Mouse (Mus musculus): ENCODE measurements around the gene Lpar5.

Lpar5 gene

DNA sequence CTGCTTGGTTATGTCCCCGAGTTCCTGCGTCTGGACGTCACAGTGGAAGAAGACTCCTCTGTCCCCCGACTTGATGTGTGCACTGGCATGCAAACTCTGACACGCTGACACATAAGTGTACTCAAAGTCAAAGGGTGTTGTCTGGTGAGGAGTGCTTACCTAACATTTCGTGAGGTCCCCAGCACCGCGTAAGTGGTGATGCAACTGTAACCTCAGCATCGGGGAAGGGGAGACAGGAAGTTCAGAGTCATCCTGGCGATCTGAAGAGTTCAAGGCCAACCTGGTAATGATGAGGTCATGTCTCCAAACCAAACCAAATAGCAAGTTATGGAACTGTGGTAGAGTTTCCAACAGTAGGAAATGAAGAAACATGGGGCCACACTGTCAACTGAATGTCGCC is 44.8 kb downstream of the Lpar5 start:
- in situ Hi-C loops (cut with MseI, MboI): no loop called here

DNA sequence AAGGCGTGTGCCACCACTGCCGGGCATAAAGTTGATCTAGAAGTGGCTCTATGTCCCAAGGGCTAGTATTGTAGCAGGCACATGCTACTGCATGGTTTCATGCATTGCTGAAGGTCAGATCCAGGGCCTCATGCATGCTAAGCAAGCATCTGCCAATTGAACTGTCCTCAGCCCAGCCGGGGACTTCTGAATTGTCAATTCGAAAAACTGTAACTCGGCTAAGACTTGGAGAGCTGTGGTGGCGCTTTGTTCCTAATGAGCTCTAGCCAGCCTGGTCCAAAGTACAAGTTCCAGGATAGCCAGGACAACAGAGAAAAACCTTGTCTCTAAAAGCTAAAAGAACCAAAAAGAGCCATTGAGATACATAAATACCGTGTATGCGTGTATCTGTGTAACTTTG is 51.7 kb downstream of the Lpar5 start:
- in situ Hi-C loops (cut with MseI, MboI): no loop called here

DNA sequence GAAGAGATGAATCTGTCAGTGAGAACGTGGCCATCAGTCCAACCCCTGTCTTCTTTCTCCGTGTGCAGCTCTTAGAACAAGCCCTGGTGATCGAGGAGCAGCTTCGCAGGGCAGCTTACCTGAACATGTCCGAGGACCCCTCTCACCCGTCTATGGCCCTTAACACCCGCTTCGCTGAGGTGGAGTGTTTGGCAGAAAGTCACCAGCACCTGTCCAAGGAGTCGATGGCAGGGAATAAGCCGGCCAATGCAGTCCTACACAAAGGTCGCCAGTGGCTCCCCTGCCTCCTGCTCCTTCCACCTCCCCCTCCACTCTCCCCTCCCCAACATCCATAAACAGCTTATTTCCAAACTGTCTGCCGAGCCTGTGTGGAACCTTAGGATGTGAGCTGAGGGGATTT is 61.0 kb downstream of the Lpar5 start:
- in situ Hi-C loops (cut with MseI, MboI): no loop called here

DNA sequence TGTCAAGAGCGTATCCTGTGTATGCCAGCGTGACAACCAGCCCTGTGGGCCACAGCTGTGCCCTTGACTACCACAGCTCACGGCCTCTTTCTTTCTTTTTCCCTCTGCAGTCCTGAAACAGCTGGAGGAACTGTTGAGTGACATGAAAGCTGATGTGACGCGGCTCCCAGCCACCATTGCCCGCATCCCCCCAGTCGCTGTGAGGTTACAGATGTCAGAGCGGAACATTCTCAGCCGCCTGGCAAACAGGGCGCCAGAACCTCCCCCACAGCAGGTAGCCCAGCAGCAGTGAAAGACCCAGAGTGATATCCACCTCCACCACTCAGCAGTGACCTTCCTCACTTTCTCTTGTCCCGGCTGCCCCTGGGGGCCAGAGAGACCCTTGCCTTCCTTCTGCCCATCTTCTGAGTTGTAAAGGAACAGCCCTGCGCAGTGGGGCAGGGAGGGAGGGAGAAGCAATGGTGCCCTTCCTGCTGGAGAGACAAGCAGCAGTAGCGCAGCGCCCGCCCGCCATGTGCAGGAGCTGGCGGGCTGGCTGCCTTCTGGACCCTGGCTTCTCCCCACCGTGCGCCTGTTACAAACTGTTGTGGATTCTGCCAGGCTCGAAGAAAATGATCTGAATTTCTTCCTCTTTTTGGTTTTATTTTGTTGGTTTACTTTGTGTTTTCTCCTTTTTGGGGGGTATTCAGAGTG is 62.1 kb downstream of the Lpar5 start:
- in situ Hi-C loops (cut with MseI, MboI): no loop called here

DNA sequence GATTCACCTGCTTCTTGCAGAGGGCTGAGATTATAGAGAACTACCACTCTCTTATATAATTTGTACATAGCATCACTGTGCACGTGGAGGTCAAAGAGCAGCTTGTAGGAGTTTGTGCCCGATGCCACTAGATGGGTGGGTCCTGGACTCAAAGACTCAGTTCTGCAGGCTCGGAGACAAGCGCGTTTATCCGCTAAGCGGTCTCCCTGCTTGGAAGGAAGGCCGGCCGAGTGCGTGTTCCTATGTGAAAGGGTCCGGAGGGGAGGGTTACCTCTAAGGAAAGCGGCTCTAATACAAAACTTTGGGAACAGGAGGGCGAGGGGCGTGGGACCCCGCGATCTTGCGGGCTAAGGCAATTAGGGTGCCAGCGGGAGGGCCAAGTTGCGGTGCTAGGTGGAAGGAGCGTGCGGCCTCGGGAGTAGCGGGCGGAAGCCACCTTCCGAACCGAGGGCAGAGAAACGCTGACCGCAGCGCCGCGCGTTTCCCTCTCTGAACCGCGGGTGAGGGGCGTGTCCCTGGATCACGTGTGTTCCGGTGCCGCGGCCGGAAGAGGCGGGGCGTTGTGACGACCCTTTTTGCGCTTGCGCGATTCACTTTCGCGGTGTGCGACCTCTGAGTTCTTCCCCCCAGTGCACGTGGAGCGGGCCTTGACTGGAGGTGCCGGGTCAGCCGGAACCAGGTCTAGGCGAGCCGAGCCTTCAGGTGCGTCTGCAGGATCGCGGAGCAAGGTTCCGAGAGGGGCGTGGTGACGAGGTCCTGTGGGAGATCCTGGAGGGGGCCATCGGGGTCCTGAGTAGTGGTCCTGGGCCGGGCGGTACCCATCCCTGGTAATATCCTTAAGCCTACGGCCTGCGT is 63.8 kb downstream of the Lpar5 start, which contains the start of gene Nop2:
Gene Nop2 (plus strand): TSS at position 608 of the 855 bp plus-strand sequence.
- in situ Hi-C loops (cut with MseI, MboI): no loop called here

All from mouse trophoblast stem cell (cell line).